Mouse (Mus musculus): Measurements from ENCODE around the gene Ebf3.

The Ebf3 gene

DNA sequence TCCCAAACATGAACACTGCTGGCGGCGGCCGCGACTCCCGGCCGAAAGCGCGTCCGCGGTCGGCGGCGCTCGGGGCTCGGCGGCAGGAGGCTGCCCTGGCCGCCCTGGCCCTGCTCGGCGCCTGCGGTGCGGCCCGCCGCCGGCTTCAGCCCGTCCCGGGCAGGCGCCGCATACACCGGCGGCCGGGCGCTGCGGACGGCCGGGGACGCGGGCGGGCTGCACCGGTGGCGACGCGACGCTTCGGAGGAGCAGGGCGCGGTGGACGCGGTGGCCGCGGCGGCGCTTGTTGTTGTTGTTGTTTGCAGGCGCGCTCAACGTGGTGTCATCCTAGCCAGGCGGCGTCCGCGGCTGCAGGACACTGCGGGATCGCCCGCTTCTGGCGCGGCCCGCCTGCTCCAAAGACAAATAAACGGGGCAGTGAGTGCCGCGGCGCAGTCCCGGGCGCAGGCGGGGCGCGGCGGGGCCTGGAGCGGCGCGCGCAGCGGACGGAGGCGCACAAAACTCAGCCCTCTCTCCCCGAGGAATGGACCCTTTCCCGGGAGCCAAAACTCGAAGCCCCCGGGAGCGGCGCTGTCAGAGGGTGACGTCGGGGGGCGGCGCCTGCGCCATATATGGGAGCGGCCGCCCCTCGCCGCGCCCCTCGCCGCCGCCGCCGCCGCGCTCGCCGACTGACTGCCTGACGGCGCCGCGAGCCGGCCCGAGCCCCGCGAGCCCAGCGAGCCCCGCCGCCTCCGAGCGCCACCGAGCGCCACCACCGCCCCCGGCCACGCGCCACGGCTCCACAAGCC lies at the start of gene Ebf3:
Gene Ebf3, minus strand, starts transcription at position 542 of the 788 bp plus-strand sequence.
- DNase-seq = peak; percentile 30

DNA sequence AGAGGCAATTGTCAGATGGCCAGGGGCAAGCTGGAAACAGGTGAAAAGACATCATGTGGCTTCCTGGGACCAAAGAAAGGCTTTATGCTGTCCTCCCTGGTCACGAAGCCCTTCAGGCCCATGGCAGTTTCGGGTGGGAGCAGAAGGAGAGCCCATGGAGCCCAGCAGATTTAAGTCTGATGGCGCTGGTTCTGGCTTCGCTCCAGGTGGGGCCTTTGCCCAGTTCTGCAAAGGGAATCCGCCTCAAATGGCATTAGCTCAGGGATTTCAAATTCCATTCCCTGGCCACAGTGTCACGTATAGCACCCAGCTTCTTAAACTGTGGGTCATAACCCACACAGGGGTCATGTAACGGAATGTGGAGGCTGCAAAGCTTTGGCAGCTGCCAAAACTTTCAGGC lies 32.6 kb upstream of the Ebf3 start:
- no peak for DNase-seq

DNA sequence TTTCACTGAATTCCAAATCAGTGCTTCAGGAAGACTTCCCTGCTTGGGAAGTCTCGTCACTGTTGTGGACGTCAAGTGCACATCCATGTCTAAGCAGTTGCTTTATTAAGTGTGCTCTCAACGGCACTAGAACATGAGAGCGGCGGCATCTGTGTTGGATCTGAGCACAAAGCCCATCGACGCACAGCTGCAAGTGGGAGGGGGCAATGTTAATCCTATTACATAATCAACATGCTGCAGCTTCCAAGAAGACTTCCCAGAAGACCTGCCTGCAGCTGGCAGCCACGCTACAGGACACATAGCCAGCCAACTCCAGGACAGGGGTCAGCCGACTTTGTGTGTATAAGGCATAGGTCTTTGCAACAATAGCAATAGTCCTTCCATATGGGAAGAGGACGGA lies 31.8 kb upstream of the Ebf3 start:
- DNase-seq = no peak

DNA sequence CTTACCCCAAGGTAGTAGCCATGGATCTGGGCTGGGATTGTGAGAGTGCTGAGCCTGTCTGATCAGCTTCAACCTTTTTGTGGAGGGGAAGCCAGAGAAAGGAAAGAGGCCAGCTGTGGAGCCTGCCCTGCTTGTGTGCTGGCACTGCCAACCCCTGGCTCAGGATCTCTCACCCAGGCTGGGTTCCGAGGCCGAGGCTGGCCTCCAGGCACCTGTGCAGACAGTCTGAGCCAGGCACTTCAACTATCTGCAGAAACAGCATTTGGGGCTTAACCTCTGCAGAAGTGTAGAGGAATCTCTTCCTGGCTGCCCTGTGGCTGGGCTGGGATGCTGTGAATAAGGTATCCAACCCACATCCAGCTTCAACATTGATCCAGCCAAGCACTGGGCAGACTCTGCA lies 19.7 kb upstream of the Ebf3 start:
- DNase-seq = no peak

DNA sequence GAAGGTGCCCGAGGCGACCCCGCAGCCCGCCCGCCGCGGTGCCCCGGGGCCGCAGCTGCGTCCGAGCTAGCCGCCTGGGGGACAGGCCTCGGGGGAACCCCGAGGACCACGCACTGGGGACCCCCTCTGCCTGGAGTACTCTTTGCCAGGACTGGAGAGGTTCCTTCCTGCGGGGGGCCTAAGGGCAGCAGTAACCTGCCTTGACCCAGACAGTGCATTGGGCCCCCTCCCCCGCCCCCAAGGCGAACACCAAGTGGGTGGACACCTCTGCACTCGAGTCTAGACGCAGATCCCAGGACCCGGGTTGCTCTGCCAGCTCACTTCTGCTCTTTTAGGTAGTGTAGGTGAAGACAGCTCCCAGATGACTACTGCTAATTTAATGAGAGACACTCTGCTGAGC lies 8.7 kb upstream of the Ebf3 start:
- no peak for DNase-seq

DNA sequence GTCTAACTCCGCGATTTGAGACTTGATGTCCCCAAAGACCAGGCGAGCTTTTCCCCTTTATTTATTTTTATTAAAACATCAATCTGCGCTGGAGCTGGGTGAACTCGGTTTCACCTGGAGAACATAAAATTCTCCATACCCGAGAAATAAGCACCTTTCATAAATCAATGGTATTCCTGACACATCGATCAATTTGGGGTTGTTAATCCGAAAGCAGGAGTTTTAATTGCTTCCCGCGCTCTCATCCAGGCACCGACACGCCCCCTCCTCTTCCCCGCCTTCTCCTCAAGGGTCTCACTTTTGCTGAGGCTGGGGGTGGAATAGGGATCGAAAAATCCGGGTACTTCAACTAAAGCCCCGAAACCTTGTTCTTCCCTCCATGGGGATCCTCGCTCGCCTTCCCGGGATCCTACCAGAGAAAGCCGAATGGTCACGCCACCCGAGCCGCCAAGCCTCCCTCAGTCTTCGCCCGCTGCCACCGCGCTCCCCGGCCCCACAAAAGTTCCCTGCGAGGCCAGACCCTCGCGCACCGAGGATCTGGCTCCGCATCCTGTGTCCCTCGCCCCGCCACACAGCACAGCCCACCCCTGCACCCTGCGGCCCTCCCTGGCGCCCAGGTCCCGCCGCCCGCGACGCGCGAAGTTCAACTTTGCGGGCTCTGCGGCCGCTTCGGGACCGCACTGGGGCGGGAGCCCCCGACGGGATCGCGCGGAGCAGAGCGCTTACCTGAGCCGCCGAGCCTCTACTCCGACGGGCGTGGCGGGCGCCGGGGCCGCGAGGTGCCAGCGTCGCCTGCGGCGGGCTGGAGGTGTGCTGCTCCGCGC lies 7.9 kb upstream of the Ebf3 start:
- no peak for DNase-seq

DNA sequence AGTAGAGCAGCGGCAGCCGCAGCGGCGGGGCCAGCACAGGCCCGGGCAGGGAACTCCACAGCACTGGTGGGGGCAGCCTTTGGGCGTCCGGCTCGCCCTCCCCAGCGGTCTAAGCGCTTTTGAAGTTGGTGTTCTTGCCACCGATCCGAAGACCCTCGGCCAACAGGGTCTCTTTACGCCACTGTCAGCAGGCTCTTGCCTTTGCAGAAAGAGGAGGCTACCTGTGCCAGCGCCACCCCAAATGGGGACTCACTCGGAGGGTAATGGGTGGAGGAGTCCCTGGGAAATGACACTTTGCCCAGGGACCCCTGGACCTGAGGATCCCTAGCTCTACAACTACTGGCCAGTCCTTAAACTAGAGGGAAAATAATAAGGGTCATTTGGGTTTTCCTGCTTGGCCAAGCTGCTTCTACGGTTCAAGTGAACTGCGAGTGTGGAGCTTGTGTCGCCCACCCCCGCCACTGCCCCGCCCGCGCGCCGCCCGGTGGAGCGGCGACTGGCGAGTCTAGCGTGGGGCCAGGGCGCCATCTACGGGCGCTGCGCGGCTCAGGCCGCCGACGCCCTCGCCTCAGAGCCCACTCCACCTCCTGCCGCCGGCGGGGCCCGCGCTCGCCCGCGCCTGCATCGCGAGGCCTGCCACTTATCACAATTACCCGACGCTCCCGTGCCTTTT lies 7.0 kb upstream of the Ebf3 start:
- DNase-seq = peak; percentile 5

DNA sequence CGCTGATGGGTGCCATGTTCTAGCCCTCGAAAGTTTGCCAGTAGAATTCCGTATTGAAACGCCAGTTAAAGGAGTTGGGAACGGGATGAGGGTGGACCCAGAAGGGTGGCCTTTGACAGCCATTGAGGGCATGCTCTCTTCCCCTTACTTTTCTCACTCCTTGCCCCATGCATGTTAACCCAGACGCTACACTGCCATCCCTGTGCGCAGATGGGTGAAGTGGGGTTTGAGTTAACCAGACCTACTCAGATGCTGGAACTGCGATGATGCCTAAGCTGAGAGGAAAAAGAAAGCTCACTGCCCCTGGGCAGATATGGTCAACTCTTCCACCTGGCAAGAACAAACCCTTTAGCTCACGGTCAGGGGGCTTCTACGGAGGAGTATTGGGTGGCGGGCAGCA lies 6.1 kb upstream of the Ebf3 start:
- no peak for DNase-seq

DNA sequence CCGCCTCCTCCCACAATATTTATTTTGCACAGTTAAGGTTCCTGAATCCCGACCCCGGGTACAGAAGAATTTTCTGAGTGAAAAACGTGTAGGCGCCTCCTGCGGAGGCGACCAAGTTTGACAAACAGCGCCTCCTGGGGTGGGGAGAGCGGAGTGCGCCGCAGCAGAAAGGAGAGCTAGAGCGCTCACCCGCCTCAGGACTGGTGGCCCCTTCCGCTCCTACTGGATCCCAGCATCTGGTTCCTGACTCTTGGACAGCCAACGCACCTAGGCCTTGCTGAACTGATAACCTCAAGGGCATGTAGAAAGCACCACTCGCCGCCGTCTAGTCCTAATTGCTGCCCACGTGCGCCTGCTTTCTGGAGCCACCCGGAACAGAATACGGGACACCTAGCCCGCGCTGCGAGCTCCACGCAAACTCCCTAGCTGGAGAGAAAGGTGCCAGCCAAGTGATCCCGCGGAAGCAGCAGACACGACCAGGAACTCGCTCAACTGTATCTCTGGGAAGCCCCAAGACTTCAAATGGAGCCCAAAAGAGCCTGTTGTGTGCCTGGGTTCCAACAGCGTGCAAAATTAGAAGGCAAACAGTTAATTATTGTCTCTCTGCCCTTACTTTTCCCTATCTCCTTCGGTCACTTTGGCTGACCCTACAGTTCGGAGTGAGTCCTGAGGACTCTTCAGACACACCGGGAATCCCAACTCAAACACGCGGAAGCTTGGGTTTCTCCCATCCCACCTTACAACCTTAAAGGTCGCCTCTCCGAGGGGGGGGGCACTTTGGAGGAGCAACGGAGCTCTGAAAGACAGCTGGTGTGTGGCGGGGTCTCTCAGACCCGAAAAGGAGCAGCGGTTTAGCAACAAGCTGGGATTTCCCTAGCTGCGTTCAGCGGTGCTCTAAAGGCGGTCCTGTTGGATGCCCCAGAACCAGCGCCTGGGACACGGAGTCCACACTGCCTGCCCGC lies 5.0 kb upstream of the Ebf3 start:
- DNase-seq = no peak

DNA sequence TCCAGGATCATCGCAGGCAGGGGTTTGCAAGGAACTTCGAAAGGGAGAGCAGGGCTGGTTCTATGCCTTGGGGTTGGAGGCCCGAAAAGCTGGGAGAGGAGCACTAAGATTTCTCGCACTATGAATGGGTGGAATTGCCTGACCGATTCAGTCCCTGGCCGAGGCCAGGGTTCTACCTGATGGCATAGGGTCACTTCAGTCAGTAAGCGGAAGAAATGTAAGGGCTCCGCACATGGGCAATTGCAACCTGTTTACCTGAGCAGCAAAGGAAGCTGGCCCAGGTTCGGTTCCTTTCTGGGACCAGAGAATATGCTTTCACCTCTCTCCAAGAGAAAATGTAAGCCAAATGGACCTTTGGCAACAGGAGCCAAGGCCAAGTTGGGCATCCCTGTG lies 4.1 kb upstream of the Ebf3 start:
- DNase-seq = no peak

DNA sequence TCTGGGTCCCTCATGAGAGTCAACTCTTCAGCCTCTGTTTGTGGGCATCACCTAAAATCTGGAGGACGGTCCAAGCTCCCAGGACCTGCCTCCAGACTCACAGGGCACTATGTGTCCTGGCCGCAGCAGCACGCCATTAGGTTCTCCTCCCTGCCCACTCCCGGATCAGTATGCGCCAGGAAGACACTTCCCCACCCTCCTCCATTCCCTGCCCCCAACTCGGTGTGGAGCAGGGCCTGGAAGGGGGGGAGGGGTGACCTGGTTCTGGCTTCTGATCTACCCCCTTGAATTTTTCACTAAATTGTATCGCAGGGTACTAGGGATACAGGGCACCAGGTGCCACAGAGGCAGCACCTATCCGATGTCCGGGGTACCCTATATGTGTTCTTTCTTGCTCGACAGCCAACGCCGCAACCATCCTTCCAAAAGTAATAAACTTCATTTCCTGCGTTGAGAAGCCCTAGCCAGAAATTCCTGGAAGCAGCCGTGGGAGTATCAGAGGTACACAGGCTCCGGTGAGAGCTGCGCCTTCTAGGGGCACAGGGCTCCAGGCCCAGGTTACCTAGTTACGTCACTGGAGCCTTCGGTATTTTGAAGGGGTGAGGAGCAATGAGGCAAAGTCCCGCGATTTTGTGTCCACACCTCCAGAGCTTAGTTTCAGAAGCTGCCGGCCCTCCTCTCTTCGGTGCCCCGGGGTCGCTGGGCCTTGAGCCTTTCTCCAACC lies 3.6 kb upstream of the Ebf3 start:
- no peak for DNase-seq

DNA sequence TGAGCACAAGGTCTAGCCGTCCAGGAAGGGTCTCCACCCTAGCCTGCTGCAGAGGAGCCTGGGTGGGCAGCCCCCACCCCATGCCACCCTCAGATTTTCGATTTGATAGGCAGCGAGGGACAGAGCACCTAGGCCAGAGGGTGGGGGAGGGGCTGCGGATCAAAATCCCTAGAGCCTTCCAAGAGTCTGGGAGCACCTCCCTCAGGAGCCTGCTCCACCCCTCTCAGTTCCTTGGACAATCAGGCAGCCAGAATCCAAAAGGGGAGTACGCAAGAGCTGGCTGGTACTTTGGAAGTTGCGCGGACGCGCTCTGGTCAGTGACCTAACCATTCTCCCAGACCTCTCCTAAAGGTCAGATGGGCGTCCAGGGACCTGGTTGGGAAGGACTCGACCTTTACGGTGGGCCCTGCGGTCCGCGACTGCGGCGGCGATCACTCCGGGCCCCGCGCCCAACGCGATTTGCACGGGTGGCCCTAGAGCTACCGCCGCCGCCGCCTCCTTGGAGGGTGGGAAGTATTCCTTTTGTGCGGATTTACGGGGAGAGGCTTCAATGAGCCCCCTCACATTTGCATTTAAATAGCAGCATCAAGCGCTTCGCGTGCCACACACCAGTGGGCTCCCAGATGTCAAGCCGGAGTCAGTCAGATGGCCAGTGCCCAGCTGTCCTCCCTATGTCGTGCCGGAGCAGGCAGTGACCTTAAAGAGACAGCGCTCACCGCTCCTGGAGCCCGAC lies 2.8 kb upstream of the Ebf3 start:
- no peak for DNase-seq

DNA sequence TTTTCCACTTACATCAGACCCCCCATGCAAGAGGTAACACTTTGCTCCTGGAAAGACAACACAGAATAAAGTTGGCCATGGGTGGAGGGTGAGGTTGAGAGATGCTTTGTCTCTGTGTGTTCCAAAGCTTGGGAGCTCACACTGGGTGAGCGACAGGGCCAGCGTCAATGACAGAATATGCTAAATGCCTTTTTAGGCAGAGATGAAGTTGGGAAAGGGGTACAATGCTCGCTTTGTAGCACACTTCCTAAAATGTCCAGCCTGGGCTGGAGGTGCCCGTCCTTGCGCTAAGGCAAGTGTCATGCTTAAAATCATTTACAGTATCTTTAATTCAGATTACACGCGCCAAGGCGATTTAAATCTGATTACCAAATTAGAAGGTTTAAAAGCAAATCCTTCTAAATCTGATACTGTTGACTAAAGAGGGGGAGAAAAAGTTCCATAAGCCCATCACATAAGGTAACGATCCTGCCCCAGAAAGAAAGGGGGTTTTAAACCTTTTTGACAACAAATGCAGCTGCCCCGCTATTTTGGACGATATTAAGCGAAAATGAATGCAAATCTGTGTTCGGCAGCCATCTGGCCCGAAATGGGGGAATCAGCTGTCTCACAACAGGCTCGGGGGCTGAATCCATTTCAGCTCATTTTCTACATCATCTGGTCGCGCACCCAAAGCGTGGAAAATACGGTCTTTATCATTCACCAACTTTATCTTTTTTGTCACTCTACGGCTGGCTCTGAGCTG lies 2.1 kb upstream of the Ebf3 start:
- no peak for DNase-seq

DNA sequence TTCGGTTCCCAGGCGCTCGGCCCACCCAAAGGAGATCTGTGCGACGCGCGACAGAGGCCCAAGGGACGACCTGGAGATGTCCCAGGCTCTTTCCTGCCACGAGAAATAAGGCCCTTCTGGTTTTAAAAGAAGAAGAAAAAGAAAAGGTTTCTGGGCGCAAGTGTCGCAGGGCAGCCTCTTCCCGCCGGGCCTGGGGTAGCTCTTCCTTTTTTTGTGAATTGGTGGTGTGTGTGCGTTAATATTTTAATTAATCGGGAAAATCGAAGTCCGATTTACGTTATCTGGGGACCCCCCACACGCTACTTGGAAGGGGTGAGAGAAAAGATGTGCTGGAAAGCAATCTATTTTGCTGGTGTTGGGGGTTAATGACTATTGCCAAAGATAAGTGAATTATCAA lies 1.3 kb upstream of the Ebf3 start:
- DNase-seq = no peak

DNA sequence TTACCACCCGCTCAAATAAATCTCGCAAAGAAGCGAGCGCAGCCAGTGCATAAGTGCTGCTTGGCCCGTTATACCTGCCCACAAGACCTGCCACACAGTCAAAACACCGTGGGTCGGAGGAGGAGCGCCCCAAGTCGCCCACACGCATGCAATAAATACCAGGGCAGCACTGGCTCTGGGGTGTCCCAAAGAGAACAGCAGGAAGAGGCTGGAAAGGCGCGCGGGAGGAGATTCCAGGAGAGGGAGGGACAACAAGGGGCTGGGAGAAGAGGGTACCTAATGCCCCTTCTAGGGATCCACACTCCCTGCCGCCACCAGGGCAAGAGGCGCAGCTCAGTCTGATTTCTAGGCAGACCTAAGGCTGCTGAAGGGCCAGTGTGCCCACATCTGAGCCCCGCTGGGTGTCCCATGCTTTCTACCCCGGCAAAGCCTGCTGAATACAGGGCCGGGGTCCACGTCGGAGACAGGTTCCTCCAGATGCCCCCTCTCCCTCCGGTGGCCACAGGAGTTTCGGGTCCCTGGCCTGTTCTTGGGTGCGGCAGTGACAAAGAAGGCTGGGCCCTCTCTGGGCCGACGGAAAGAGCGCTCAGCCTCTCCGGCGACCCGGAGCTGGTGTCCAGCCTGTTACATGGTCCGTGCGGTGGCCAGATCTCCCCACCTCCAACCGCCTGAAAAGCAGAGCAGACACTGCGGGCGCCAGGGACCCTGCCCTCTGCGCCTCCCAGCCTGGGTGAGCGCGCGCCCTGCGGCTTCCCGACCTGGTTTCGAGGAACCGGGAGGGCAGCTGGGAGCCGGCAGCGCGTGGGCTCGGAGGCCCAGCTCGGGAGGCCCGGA lies 682 bp upstream of the Ebf3 start:
- no peak for DNase-seq

DNA sequence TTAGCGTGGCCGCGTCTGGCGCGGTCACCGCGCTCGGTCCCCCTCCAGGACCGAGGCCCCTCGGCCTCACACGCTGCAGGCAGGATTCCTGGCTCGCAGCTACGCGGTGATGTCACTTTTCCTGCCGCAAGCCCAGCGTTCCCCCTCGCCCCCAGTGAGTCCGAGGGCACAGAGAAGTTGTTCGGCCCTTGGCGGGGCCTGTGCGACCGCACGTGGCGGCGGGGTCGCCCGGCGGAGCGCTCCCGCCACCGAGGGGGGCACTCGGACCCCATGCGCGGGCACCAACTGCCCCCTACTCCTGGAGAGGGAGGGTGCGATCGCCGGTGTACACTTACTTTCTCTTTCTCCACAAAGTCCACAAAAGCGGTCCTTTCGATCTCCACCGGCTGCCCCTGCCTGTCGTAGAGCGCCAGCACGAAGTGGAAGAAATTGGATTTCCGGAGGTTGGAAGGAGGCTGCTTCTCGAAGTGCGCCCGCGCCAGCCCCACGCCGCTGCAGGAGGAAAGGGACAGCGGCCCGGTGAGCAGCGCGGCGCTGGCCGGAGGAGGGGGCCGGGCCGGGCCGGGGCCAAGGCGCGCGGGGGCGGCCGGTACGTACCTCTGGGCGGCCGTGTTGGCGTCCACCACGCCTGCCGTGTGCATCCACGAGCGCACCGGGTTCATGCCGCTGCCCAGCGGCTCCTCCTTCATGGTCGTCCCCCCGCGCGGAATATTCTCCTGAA lies 902 bp downstream of the Ebf3 start:
- no peak for DNase-seq

DNA sequence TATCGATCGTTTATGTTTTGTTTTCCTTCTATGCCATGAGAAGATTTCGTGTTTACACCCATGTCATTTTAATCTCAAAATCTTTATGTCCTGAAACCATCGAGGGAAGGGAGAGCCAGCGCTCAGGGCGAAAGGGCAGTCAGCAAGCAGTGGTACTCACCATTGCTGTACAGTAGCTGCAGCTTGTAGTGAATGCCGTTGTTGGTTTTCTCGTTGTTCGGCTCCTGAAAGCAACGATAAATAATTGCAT lies 1.4 kb downstream of the Ebf3 start:
- no peak for DNase-seq

DNA sequence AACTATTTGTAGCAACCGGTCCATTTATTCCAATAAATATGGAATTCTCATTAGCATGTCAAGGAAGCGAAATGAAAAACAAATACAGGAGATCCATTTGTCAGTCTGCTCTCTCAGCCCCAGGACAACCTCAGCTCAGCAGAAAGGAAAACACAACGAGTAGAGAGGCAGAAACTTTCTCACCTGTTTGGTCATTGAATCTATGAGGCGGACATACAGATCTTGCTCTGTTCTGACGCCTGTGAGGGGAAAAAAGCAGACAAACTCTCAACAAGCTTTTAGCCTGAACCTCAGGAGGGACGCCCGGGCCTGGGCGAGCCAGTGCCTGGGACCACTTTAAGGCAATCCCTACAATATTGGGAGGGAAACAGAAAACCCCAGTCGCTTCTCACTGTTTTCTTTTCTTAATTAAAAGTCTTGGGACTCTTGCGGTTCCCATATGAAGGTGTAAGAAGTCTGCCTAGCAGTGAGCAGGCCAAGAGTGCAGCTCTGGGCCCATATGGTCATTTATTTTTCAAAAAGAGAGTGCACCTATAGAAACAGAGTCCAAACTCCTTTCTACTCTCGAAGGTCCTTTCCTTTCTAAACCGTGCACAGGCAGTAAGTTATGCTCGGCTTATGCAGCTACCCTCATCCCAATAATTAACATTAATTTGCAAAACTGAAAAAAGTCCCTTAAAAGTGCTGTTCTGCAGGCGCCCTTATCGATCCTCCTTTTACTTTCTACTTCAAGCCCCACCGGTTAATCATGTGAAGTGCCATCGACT lies 1.9 kb downstream of the Ebf3 start:
- DNase-seq = no peak
